Mouse (Mus musculus) v-Abl transformed pro-B cells (cell line): ENCODE data around the gene Frmpd4.

Source experiments
- in situ Hi-C, 2 experiments: fragments of 400-800 bp; cut with MboI; formaldehyde crosslinking; loops; one replicate each; pipeline ENCODE4 v1.15.1; 2025; ENCODE audit not compliant: unreplicated experiment in 2 of 2

The Frmpd4 gene

GRCm38 (mm10) chrX:168158866-168159265 lies 418.2 kb downstream of the Frmpd4 start:
- in situ Hi-C loops, result no loop called here

- in situ Hi-C loops, result no loop called here
Measured at GRCm38 (mm10) chrX:168141051-168141450, 436.0 kb downstream of the Frmpd4 start.

GRCm38 (mm10) chrX:168124043-168124442 lies 453.0 kb downstream of the Frmpd4 start:
- in situ Hi-C loops, result no loop called here

- in situ Hi-C loops, result no loop called here
Measured at GRCm38 (mm10) chrX:168123589-168123965, 453.5 kb downstream of the Frmpd4 start.

- in situ Hi-C loops, result no loop called here
Measured at GRCm38 (mm10) chrX:168122806-168123588, 454.0 kb downstream of the Frmpd4 start.

GRCm38 (mm10) chrX:168041589-168041988 lies 535.4 kb downstream of the Frmpd4 start:
- in situ Hi-C loops, result no loop called here

GRCm38 (mm10) chrX:168020574-168021145 lies 556.4 kb downstream of the Frmpd4 start:
- in situ Hi-C loops, result no loop called here

- in situ Hi-C loops, result no loop called here
Measured at GRCm38 (mm10) chrX:168017792-168018191, 559.2 kb downstream of the Frmpd4 start.

- in situ Hi-C loops, result no loop called here
Measured at GRCm38 (mm10) chrX:167984835-167985234, 592.2 kb downstream of the Frmpd4 start.

- in situ Hi-C loops, result no loop called here
Measured at GRCm38 (mm10) chrX:167951207-167951606, 625.8 kb downstream of the Frmpd4 start.

- in situ Hi-C loops, result no loop called here
Measured at GRCm38 (mm10) chrX:167909483-167909882, 667.5 kb downstream of the Frmpd4 start.

GRCm38 (mm10) chrX:167901046-167901445 lies 676.0 kb downstream of the Frmpd4 start:
- in situ Hi-C loops, result no loop called here

- in situ Hi-C loops, result no loop called here
Measured at GRCm38 (mm10) chrX:167854821-167855220, 722.2 kb downstream of the Frmpd4 start.

- in situ Hi-C loops, result no loop called here
Measured at GRCm38 (mm10) chrX:167832543-167832942, 744.5 kb downstream of the Frmpd4 start.

- in situ Hi-C loops, result no loop called here
Measured at GRCm38 (mm10) chrX:167828456-167828855, 748.6 kb downstream of the Frmpd4 start.

GRCm38 (mm10) chrX:167817363-167817762 lies 759.7 kb downstream of the Frmpd4 start:
- in situ Hi-C loops, result loop anchor here (5.0 to 25.0 kb wide), 4 partner anchors 320 to 540 kb away; no protein-coding TSS in a partner anchor

- in situ Hi-C loops, result loop anchor here (10.0 to 25.0 kb wide), 2 partner anchors 398 to 435 kb away; no protein-coding TSS in a partner anchor
Measured at GRCm38 (mm10) chrX:167810120-167810519, 766.9 kb downstream of the Frmpd4 start.

GRCm38 (mm10) chrX:167808572-167808971 lies 768.5 kb downstream of the Frmpd4 start:
- in situ Hi-C loops, result loop anchor here in 1 of 2 experiments (25.0 kb wide), 1 partner anchor 396 kb away; no protein-coding TSS in a partner anchor

GRCm38 (mm10) chrX:167788737-167789136 lies 788.3 kb downstream of the Frmpd4 start:
- in situ Hi-C loops, result no loop called here

GRCm38 (mm10) chrX:167783526-167783925 lies 793.5 kb downstream of the Frmpd4 start:
- in situ Hi-C loops, result no loop called here

- in situ Hi-C loops, result no loop called here
Measured at GRCm38 (mm10) chrX:167719564-167719981, 857.5 kb downstream of the Frmpd4 start.

- in situ Hi-C loops, result no loop called here
Measured at GRCm38 (mm10) chrX:167719092-167719491, 857.9 kb downstream of the Frmpd4 start.
